Comparison of ENCODE assay signal across 8 mouse cellular contexts in the genomic region with DNA sequence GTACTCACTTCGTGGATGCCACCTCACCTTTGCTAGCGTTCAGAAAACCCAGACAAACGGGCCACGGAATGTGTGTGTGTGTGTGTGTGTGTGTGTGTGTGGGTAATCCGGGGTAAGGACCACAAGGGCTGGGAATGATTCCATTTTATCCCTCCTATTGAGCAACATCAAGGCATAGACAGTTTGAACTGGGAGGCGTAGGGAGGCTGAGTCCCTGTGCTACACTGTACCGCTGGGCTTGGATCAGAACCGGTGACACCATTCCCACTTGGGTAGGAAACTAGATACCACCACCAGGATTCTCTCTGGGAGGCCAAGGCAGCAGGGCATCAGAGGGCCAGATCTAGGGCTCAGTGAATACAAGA. TPM values are rescaled to one million over a fixed set of nuclear protein-coding genes. Genes with fewer than 3 reads are reported as not detected.
DNase-seq lines count a peak whose midpoint lies in the region; ATAC-seq lines count a peak whose summit lies in the region.

No protein-coding gene starts in this region.

- DNase-seq in heart, adult 11 months, result no peak
- DNase-seq in embryonic facial prominence, embryonic 10.5 days (ENCODE audit: low spot score), result no peak
- no peak for DNase-seq in intestine, embryonic 14.5 days (ENCODE audit: low spot score)
- DNase-seq in left cerebral cortex, postnatal 4 days, result no peak
- no peak for DNase-seq in gastrocnemius, postnatal 4 days (ENCODE audit: low spot score in 2 of 2)
- no peak for DNase-seq in cerebellum, postnatal 25 days

- H3K36me3 ChIP-seq in heart, embryonic 16.5 days (ENCODE audit: control insufficient read depth, insufficient read depth), result no peaks in the 10 kb centered on the region
- no peaks in the 10 kb centered on the region for H3K36me3 ChIP-seq in embryonic facial prominence, embryonic 10.5 days (replicated peaks)
- H3K36me3 ChIP-seq in intestine, embryonic 14.5 days (ENCODE audit: control insufficient read depth, insufficient read depth, low read length), result no peaks in the 10 kb centered on the region
- H3K36me3 ChIP-seq in midbrain, embryonic 15.5 days (replicated peaks), result no peaks in the 10 kb centered on the region

- ATAC-seq in heart, embryonic 16.5 days (replicated peaks; ENCODE audit: extremely low read depth, insufficient read depth, low FRiP score), result no peak
- ATAC-seq in intestine, embryonic 14.5 days (replicated peaks; ENCODE audit: low FRiP score, low TSS enrichment, low read depth), result no peak
- ATAC-seq in midbrain, embryonic 15.5 days (replicated peaks), result peak; percentile 24

- peaks cover 2% of the 10 kb centered on the region; the same call in 1 of the 2 replicates for H3K27me3 ChIP-seq in heart, embryonic 16.5 days (ENCODE audit: control insufficient read depth, insufficient read depth, low read length)
- H3K27me3 ChIP-seq in embryonic facial prominence, embryonic 10.5 days (replicated peaks; ENCODE audit: low read depth, poor library complexity, severe bottlenecking), result peaks cover 48% of the 10 kb centered on the region
- H3K27me3 ChIP-seq in intestine, embryonic 14.5 days (replicated peaks; ENCODE audit: control insufficient read depth, insufficient read depth, low read length), result no peaks in the 10 kb centered on the region
- H3K27me3 ChIP-seq in midbrain, embryonic 15.5 days (replicated peaks), result 0 out of 2 replicates have a peak, but pooled peaks cover 5% of the 10 kb centered on the region

- H3K27ac ChIP-seq in heart, embryonic 16.5 days (ENCODE audit: low read length), result no peak overlapping the region
- no peak overlapping the region for H3K27ac ChIP-seq in embryonic facial prominence, embryonic 10.5 days (replicated peaks)
- no peak overlapping the region for H3K27ac ChIP-seq in intestine, embryonic 14.5 days (ENCODE audit: low read depth)
- no peak overlapping the region for H3K27ac ChIP-seq in midbrain, embryonic 15.5 days

- H3K4me1 ChIP-seq in heart, embryonic 16.5 days (ENCODE audit: control insufficient read depth, insufficient read depth, low read length), result 0 out of 2 replicates have a peak, but pooled peaks cover 2% of the 10 kb centered on the region
- peaks cover 19% of the 10 kb centered on the region for H3K4me1 ChIP-seq in embryonic facial prominence, embryonic 10.5 days
- H3K4me1 ChIP-seq in intestine, embryonic 14.5 days (replicated peaks; ENCODE audit: control insufficient read depth, insufficient read depth, low read length), result no peaks in the 10 kb centered on the region
- H3K4me1 ChIP-seq in midbrain, embryonic 15.5 days, result peaks cover 11% of the 10 kb centered on the region

- intact Hi-C loops in left cerebral cortex, postnatal 4 days (cut with DNase I), result no loop called here

- no peak overlapping the region for H3K9ac ChIP-seq in heart, embryonic 16.5 days (ENCODE audit: low read length)
- no peak overlapping the region for H3K9ac ChIP-seq in intestine, embryonic 14.5 days (ENCODE audit: low read length)
- no peak overlapping the region for H3K9ac ChIP-seq in midbrain, embryonic 15.5 days

- H3K9me3 ChIP-seq in heart, embryonic 16.5 days (replicated peaks; ENCODE audit: control insufficient read depth, low read length), result no peaks in the 10 kb centered on the region
- H3K9me3 ChIP-seq in embryonic facial prominence, embryonic 10.5 days, result no peaks in the 10 kb centered on the region
- no peaks in the 10 kb centered on the region for H3K9me3 ChIP-seq in intestine, embryonic 14.5 days (ENCODE audit: control insufficient read depth, low read length)
- H3K9me3 ChIP-seq in midbrain, embryonic 15.5 days, result no peaks in the 10 kb centered on the region

- peak overlapping the region; percentile 95 for H3K4me2 ChIP-seq in heart, embryonic 16.5 days (ENCODE audit: low read depth, low read length)
- H3K4me2 ChIP-seq in intestine, embryonic 14.5 days (ENCODE audit: low read length), result peak overlapping the region; percentile 97
- H3K4me2 ChIP-seq in midbrain, embryonic 15.5 days, result peak overlapping the region; percentile 96; the same call in 1 of the 2 replicates

- 67% methylated on average over 8 of the region's 8 CpGs for WGBS in heart, embryonic 16.5 days
- 68% methylated on average over 8 of the region's 8 CpGs for WGBS in embryonic facial prominence, embryonic 10.5 days
- WGBS in intestine, embryonic 14.5 days, result 66% methylated on average over 8 of the region's 8 CpGs
- WGBS in midbrain, embryonic 15.5 days, result 74% methylated on average over 8 of the region's 8 CpGs

- H3K4me3 ChIP-seq in heart, embryonic 16.5 days (ENCODE audit: low read length), result no peak overlapping the region
- H3K4me3 ChIP-seq in embryonic facial prominence, embryonic 10.5 days, result peak overlapping the region; percentile 69
- no peak overlapping the region for H3K4me3 ChIP-seq in intestine, embryonic 14.5 days (ENCODE audit: low read depth, low read length)
- no peak overlapping the region for H3K4me3 ChIP-seq in midbrain, embryonic 15.5 days

RNA-seq across cellular contexts. Expression of gene Pim3, which starts 29.7 kb away (rescaled TPM):
- polyA plus RNA-seq in heart, embryonic 16.5 days (2015; fragmentation: Nextera tagmentation; extraction: Ambion mirVana), result 69.8 and 70.4 TPM in 2 replicates
- polyA plus RNA-seq in embryonic facial prominence, embryonic 10.5 days (2016; fragmentation: Nextera tagmentation; extraction: Ambion mirVana), result 43.6 and 49.0 TPM in 2 replicates
- polyA plus RNA-seq in intestine, embryonic 14.5 days (2014; fragmentation: Nextera tagmentation; extraction: Ambion mirVana), result 40.1 and 51.7 TPM in 2 replicates
- 69.0 and 72.4 TPM in 2 replicates for polyA plus RNA-seq in midbrain, embryonic 15.5 days (2015; fragmentation: Nextera tagmentation; extraction: Ambion mirVana)
- 10 to 100 TPM; 44.6 to 49.3 TPM for total RNA-seq in left cerebral cortex, postnatal 4 days (2021)
- 10 to 100 TPM; 18.5 to 21.0 TPM for total RNA-seq in gastrocnemius, postnatal 4 days (2021)
